Mouse (Mus musculus): ENCODE results near the gene Dab1.

Dab1 gene

GRCm38 (mm10) chr4:103619321-103619945 lies at the start of gene Dab1:
Gene Dab1, plus strand, starts transcription at chr4:103619359.
- CTCF ChIA-PET: no interaction called here
- POLR2A ChIA-PET: interaction anchor here in 1 of 4 experiments (1.5 kb wide), 1 partner anchor 21 kb away, joined by 5 read pairs; no protein-coding TSS in a partner anchor

- ChIA-PET POLR2A (no interaction called here), CTCF (no interaction called here)
These were observed 47.3 kb upstream of the Dab1 start for GRCm38 (mm10) chr4:103571721-103572352.

GRCm38 (mm10) chr4:103575556-103575955 lies 43.6 kb upstream of the Dab1 start:
- ChIA-PET POLR2A (no interaction called here), CTCF (no interaction called here)

GRCm38 (mm10) chr4:103576305-103576704 lies 42.9 kb upstream of the Dab1 start:
- ChIA-PET POLR2A (no interaction called here), CTCF (no interaction called here)

- CTCF ChIA-PET: no interaction called here
- POLR2A ChIA-PET: interaction anchor here in 1 of 4 experiments (0.6 kb wide), 1 partner anchor 1252 kb away, joined by 6 read pairs; no protein-coding TSS in a partner anchor
These were observed 41.9 kb upstream of the Dab1 start for GRCm38 (mm10) chr4:103577111-103577815.

GRCm38 (mm10) chr4:103577821-103578220 lies 41.3 kb upstream of the Dab1 start:
- ChIA-PET POLR2A (interaction anchor here in 1 of 4 experiments (0.6 kb wide), 1 partner anchor 1252 kb away, joined by 6 read pairs; no protein-coding TSS in a partner anchor), CTCF (no interaction called here)

GRCm38 (mm10) chr4:103580021-103580420 lies 39.1 kb upstream of the Dab1 start:
- POLR2A ChIA-PET: no interaction called here
- CTCF ChIA-PET: interaction anchor here in 2 of 4 experiments (0.6 to 0.7 kb wide), 2 partner anchors 100 to 546 kb away, joined by 3 to 5 read pairs; no protein-coding TSS in a partner anchor

- POLR2A ChIA-PET: no interaction called here
- CTCF ChIA-PET: no interaction called here
These were observed 4.1 kb upstream of the Dab1 start for GRCm38 (mm10) chr4:103615011-103615410.

- ChIA-PET CTCF (no interaction called here), POLR2A (interaction anchor here in 1 of 4 experiments (0.6 kb wide), 1 partner anchor 351 kb away, joined by 3 read pairs; no protein-coding TSS in a partner anchor)
These were observed 800 bp downstream of the Dab1 start for GRCm38 (mm10) chr4:103619946-103620371.

- POLR2A ChIA-PET: interaction anchor here in 1 of 4 experiments (0.6 kb wide), 1 partner anchor 352 kb away, joined by 3 read pairs; no protein-coding TSS in a partner anchor
- CTCF ChIA-PET: no interaction called here
These were observed 1.5 kb downstream of the Dab1 start for GRCm38 (mm10) chr4:103620590-103621155.

GRCm38 (mm10) chr4:103621586-103621985 lies 2.4 kb downstream of the Dab1 start:
- ChIA-PET POLR2A (no interaction called here), CTCF (interaction anchor here in 2 of 4 experiments (0.6 kb wide), 2 partner anchors 67 to 1007 kb away, joined by 4 to 5 read pairs; no protein-coding TSS in a partner anchor)

- CTCF ChIA-PET: no interaction called here
- POLR2A ChIA-PET: interaction anchor here in 1 of 4 experiments (0.6 kb wide), 1 partner anchor 25 kb away, joined by 3 read pairs; no protein-coding TSS in a partner anchor
These were observed 11.0 kb downstream of the Dab1 start for GRCm38 (mm10) chr4:103630177-103630576.

- ChIA-PET CTCF (no interaction called here), POLR2A (no interaction called here)
These were observed 17.1 kb downstream of the Dab1 start for GRCm38 (mm10) chr4:103636168-103636776.

- ChIA-PET CTCF (no interaction called here), POLR2A (no interaction called here)
These were observed 29.2 kb downstream of the Dab1 start for GRCm38 (mm10) chr4:103648209-103648896.

- CTCF ChIA-PET: no interaction called here
These were observed 36.6 kb downstream of the Dab1 start for GRCm38 (mm10) chr4:103655740-103656139.

GRCm38 (mm10) chr4:103661386-103661785 lies 42.2 kb downstream of the Dab1 start:
- ChIA-PET CTCF (no interaction called here), POLR2A (interaction anchor here in 1 of 4 experiments (0.7 kb wide), 1 partner anchor 817 kb away, joined by 6 read pairs; no protein-coding TSS in a partner anchor)

More at GRCm38 (mm10) chr4:103655740-103656139, 36.6 kb downstream of the Dab1 start:
- POLR2A ChIA-PET: interaction anchor here in 1 of 4 experiments (0.6 kb wide), 1 partner anchor 25 kb away, joined by 3 read pairs; no protein-coding TSS in a partner anchor

GRCm38 (mm10) chr4:103667438-103667837 lies 48.3 kb downstream of the Dab1 start:
- CTCF ChIA-PET: interaction anchor here in 1 of 4 experiments (0.6 kb wide), 1 partner anchor 215 kb away, joined by 3 read pairs; no protein-coding TSS in a partner anchor
- POLR2A ChIA-PET: no interaction called here

GRCm38 (mm10) chr4:103677195-103677594 lies 58.0 kb downstream of the Dab1 start:
- ChIA-PET POLR2A (no interaction called here), CTCF (interaction anchor here in 1 of 4 experiments (0.8 kb wide), 1 partner anchor 25 kb away, joined by 4 read pairs; no protein-coding TSS in a partner anchor)

- POLR2A ChIA-PET: no interaction called here
- CTCF ChIA-PET: no interaction called here
These were observed 59.3 kb downstream of the Dab1 start for GRCm38 (mm10) chr4:103678501-103678900.
